Mouse (Mus musculus): ENCODE results near the gene Dglucy.

DNA sequence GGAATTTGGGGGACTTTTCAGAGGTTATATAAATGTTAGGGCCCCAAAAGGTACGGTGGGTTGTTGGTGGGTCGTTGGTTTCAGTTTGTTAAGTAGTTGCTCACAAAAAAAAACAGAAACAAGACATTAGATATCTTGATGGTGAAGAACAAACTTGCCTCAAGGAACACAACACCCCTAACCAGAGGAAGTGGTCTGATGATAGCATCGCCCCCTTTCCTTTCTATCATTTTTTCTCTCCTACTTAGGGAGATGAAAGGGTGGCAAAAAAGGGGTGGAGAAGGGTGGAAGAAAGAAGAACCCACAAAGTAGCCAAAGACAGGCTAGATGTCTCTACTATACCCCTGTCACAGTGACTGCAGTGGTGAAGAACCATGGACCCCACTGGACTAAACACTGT lies 111.7 kb downstream of the Dglucy start:
- no peak for TF ChIP-seq CTCF (IDR thresholded peaks at IDR 0.05; ENCODE audit: low read depth)
- no peak for TF ChIP-seq EP300 (optimal IDR thresholded peaks at IDR 0.05)

All from stomach, postnatal 0 days (tissue).